Mouse (Mus musculus) embryonic facial prominence, embryonic 13.5 days (tissue): ENCODE data around the gene Rpl27a. TPM values are rescaled to one million over a fixed set of nuclear protein-coding genes. Genes with fewer than 3 reads are reported as not detected.

Experiments
- ATAC-seq: fragments of 200-750 bp; cut with Nextera tagmentation; 2 replicates; pipeline ENCODE4 v1.8.0; 2017; ENCODE audit warnings: low read depth; ENCODE audit not compliant: insufficient number of reproducible peaks, insufficient read depth, low FRiP score, low TSS enrichment
- H3K27ac ChIP-seq: fragments of 300-500 bp; sonication (generic); 2 replicates; pipeline ENCODE4 v1.5.1; 2015; ENCODE audit warnings: moderate library complexity, mild to moderate bottlenecking, inconsistent platforms
- H3K27me3 ChIP-seq: fragments of 300-500 bp; sonication (generic); 2 replicates; pipeline ENCODE4 v1.6.1; 2015; ENCODE audit warnings: mild to moderate bottlenecking, inconsistent platforms
- H3K36me3 ChIP-seq: fragments of 300-500 bp; sonication (generic); 2 replicates; pipeline ENCODE4 v1.6.1; 2015; ENCODE audit warnings: mild to moderate bottlenecking, inconsistent platforms
- H3K4me1 ChIP-seq: fragments of 300-500 bp; sonication (generic); 2 replicates; pipeline ENCODE4 v1.6.1; 2015; ENCODE audit warnings: inconsistent platforms
- H3K4me2 ChIP-seq: fragments of 300-500 bp; sonication (generic); 2 replicates; pipeline ENCODE4 v1.6.1; 2015; ENCODE audit warnings: moderate library complexity, mild to moderate bottlenecking, inconsistent platforms
- H3K4me3 ChIP-seq: fragments of 300-500 bp; sonication (generic); 2 replicates; pipeline ENCODE4 v1.5.1; 2015; ENCODE audit warnings: mild to moderate bottlenecking, inconsistent platforms
- H3K9ac ChIP-seq: fragments of 300-500 bp; sonication (generic); 2 replicates; pipeline ENCODE4 v1.6.1; 2015; ENCODE audit warnings: mild to moderate bottlenecking, inconsistent platforms
- H3K9me3 ChIP-seq: fragments of 300-500 bp; sonication (generic); 2 replicates; pipeline ENCODE4 v1.6.1; 2016; ENCODE audit warnings: inconsistent platforms
- WGBS: fragments of 180-500 bp; shearing (Covaris S2); methylation state at CpG from one replicate; pipeline ENCODE4 v1.1.7; 2015; ENCODE audit warnings: mixed read lengths; 5-methylcytosine and 5-hydroxymethylcytosine counted together
- polyA plus RNA-seq: library from polyadenylated mRNA; unstranded; fragments of >200 nt; fragmentation: Nextera tagmentation; extraction: Ambion mirVana; gene quantifications from 2 replicates; pipeline ENCODE4 v1.2.1, GENCODE M21; 2015

The Rpl27a gene
- 154 and 159 TPM in 2 replicates for polyA plus RNA-seq

DNA sequence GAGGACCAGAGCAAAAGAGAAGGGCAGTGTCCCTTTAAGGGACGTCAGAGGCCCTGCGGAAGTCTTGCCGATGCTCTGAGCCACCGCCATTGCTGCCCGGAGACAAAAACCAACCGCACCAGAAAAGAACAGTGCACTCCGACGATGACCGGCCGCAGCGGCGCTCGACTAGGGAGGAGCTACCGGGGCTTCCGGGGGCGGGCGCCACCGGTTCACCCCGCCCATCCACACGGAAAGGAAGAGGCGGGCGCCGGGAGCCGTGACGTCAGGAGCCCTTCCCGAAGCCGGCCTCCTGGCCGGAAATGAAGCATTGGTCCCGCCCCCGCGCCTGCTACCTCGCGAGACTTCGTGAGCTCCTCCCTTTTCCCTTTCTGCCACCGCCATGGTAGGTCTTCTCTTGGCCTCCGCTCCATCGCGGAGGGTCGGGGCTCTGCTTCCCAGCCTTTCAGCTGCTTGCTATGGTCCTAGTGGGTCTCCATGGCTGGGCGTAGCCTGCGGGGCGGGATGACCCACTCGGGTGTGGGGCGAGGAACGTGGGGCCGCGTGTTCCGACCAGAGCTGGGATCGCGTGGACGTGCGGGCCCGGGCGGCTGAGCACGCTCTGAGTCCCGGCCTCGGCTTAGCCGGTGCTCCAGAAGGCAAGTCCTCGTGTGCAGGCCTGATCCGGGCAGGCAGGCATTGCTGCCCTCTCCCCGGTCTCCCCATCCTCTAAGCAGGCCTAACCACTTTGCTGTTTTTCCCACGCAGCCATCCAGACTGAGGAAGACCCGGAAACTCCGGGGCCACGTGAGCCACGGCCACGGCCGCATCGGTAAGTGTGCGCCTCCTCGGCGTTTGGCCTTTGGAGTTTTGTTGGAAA lies at the start of gene Rpl27a:
Gene Rpl27a, plus strand, starts transcription at position 310 of the 859 bp plus-strand sequence.
- Histone ChIP-seq H3K4me3 (peak within 1 kb of the TSS; percentile 94), H3K27ac (peak within 1 kb of the TSS; percentile 98), H3K4me2 (peak within 1 kb of the TSS; percentile 90), H3K9ac (peak within 1 kb of the TSS; percentile 100), H3K9me3 (no peaks in the 10 kb centered on the region), H3K4me1 (peaks cover 32% of the 10 kb centered on the region), H3K27me3 (no peaks in the 10 kb centered on the region), H3K36me3 (peaks cover 40% of the 10 kb centered on the region)
- peak; percentile 87 for ATAC-seq
- under 1% methylated on average over 72 of the region's 72 CpGs for WGBS

DNA sequence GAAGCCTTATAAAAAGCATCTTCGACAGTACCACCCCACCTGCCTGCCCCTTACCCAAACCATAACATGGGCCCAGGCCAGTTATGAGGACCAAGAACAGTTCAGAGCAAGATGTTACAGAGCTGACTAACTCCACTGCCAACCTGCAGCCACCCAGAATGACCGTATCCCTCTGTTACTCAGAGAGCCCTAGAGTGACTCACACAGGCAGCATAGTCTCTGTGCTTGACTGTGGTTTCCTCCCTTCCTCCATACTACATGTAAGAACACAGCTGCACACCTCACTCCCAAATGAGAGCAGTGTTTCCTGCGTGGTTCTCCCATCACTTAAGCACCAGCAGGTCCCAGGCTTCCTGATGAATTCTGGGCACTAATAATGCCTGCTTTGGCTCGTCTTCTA lies 48.2 kb upstream of the Rpl27a start:
- Histone ChIP-seq H3K27me3 (no peaks in the 10 kb centered on the region), H3K27ac (no peak overlapping the region), H3K4me2 (no peak overlapping the region), H3K4me1 (peaks cover 3% of the 10 kb centered on the region; the same call in 1 of the 2 replicates), H3K36me3 (no peaks in the 10 kb centered on the region), H3K9ac (no peak overlapping the region), H3K4me3 (no peak overlapping the region), H3K9me3 (no peaks in the 10 kb centered on the region)
- WGBS, result 70% methylated on average over 4 of the region's 4 CpGs
- ATAC-seq, result no peak

GRCm38 (mm10) chr7:109477926-109478325 lies 41.0 kb upstream of the Rpl27a start:
- no peak overlapping the region for H3K4me3 ChIP-seq
- H3K36me3 ChIP-seq, result no peaks in the 10 kb centered on the region
- peaks cover 3% of the 10 kb centered on the region; the same call in 1 of the 2 replicates for H3K4me1 ChIP-seq
- H3K9ac ChIP-seq, result no peak overlapping the region
- no peak for ATAC-seq
- no peaks in the 10 kb centered on the region for H3K9me3 ChIP-seq
- no peak overlapping the region for H3K27ac ChIP-seq
- no peaks in the 10 kb centered on the region for H3K27me3 ChIP-seq
- H3K4me2 ChIP-seq, result no peak overlapping the region
- 80% methylated on average over 3 of the region's 3 CpGs for WGBS

DNA sequence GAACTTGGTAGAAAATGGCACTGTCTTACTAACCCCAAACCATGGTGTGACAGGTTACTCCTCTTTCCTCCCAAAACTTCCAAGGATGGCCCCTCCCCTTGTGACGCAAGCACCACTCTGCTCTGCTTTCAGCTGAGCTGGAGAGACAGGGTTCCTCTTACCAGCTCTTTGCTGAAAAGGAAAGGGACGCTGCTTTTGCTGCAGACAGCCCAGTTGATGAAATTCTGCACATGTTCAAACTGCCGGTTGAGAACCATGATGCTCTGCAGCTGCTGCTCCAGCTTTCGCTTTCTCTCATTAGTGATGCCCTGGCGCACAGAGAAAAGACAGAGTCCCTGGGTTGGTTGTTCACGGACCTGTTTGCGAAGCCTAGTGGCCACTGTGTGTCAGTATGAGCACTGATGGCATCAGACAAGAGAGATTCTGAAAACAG lies 38.2 kb upstream of the Rpl27a start:
- ATAC-seq, result no peak
- Histone ChIP-seq H3K4me3 (no peak overlapping the region), H3K36me3 (no peaks in the 10 kb centered on the region), H3K9me3 (no peaks in the 10 kb centered on the region), H3K4me2 (peak overlapping the region; percentile 33), H3K27ac (no peak overlapping the region), H3K9ac (no peak overlapping the region), H3K4me1 (no peaks in the 10 kb centered on the region), H3K27me3 (no peaks in the 10 kb centered on the region)
- 25% methylated on average over 7 of the region's 7 CpGs for WGBS

- ATAC-seq, result no peak
- H3K4me1 ChIP-seq, result no peaks in the 10 kb centered on the region
- 76% methylated on average over 5 of the region's 5 CpGs for WGBS
- no peaks in the 10 kb centered on the region for H3K36me3 ChIP-seq
- H3K4me3 ChIP-seq, result no peak overlapping the region
- no peaks in the 10 kb centered on the region for H3K27me3 ChIP-seq
- no peak overlapping the region for H3K27ac ChIP-seq
- no peak overlapping the region for H3K9ac ChIP-seq
- no peak overlapping the region for H3K4me2 ChIP-seq
- H3K9me3 ChIP-seq, result no peaks in the 10 kb centered on the region
Observed at GRCm38 (mm10) chr7:109484221-109484620, 34.7 kb upstream of the Rpl27a start.

- peak overlapping the region; percentile 14 for H3K4me3 ChIP-seq
- H3K9ac ChIP-seq, result 0 out of 2 replicates have a peak overlapping the region, but pooled peaks have one; percentile 55
Observed at GRCm38 (mm10) chr7:109492616-109493318, 26.2 kb upstream of the Rpl27a start.

DNA sequence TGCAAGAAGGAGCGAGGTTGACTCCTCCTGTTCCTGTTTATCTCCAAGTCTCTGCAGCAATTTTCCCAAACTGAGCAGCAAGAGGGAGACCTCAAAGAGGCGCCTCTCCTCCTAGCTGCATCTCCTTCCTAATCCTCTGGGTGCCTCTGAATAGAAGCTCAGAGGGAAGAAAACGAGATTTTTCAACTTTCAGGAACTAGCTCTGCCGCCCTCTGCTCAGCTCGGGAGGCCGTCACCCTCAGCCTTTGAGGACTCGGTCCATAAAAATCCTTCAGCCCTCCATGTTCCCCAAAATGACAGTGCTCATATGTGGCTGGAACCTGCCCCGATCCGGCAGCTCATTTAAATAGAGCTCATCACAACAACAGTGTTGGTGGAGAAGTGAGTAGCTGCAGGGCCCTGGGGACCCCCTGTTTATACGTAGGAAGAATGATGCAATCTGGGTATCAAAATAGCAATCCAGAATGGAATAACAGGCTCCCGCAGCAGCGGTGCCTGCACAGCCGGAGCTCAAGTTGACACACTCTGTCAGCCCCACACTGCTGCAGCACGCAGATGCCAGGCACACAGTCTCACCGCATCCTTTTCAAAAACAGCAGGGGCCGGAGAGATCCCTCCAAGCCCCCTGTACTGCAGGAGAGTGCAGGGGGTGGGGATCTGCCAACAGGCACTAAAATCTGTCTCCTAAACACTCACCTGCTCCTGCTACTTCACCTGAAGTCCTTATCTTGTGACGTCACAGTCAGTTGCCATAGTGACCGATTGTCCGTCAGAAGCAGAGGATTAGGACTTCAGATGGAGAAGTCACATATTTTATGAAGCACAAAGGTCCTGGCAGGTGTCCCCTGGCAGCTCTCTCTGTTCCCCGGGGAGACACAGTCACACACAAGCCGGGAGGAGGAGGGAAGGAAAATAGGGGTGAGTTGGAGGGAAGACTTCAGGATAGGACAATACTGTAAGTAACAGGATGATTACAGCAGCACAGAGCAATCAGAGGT lies 25.3 kb upstream of the Rpl27a start:
- WGBS, result 8% methylated on average over 21 of the region's 21 CpGs
- peak overlapping the region; percentile 55 for H3K9ac ChIP-seq
- H3K4me3 ChIP-seq, result peak overlapping the region; percentile 14
- peaks cover 10% of the 10 kb centered on the region for H3K4me1 ChIP-seq
- H3K4me2 ChIP-seq, result peak overlapping the region; percentile 53
- no peak overlapping the region for H3K27ac ChIP-seq
- peak; percentile 37; the same call in 1 of the 2 replicates for ATAC-seq
- peaks cover 24% of the 10 kb centered on the region for H3K27me3 ChIP-seq
- H3K36me3 ChIP-seq, result no peaks in the 10 kb centered on the region
- H3K9me3 ChIP-seq, result no peaks in the 10 kb centered on the region

More at GRCm38 (mm10) chr7:109492616-109493318, 26.2 kb upstream of the Rpl27a start:
- ATAC-seq, result no peak
- Histone ChIP-seq H3K9me3 (no peaks in the 10 kb centered on the region), H3K27ac (no peak overlapping the region), H3K36me3 (no peaks in the 10 kb centered on the region), H3K4me2 (peak overlapping the region; percentile 53), H3K4me1 (peaks cover 10% of the 10 kb centered on the region), H3K27me3 (peaks cover 24% of the 10 kb centered on the region)
- WGBS, result 45% methylated on average over 18 of the region's 18 CpGs

DNA sequence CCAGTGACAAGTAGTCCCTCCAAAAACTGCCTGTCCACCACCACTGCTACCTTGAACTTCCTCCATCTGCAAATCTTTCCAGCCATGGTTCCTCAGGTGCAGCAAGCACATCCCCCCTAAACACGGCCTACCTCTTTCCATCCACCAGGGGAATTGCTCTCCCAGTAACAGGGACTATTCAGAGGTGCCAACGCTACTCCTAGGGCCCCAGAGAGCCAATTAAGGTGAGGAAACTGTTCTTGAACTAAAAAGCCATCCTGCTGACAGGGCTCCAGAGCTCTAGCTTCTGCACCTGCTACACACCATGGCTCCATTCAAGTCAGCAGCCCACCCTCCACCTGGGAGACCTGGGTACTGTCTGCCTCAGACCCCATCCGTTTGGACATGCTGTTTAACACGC lies 21.4 kb upstream of the Rpl27a start:
- Histone ChIP-seq H3K27ac (no peak overlapping the region), H3K4me1 (peaks cover 10% of the 10 kb centered on the region), H3K9me3 (no peaks in the 10 kb centered on the region), H3K4me2 (no peak overlapping the region), H3K9ac (no peak overlapping the region), H3K4me3 (no peak overlapping the region), H3K36me3 (no peaks in the 10 kb centered on the region), H3K27me3 (peaks cover 20% of the 10 kb centered on the region)
- no peak for ATAC-seq
- WGBS, result 57% methylated on average over 4 of the region's 4 CpGs

DNA sequence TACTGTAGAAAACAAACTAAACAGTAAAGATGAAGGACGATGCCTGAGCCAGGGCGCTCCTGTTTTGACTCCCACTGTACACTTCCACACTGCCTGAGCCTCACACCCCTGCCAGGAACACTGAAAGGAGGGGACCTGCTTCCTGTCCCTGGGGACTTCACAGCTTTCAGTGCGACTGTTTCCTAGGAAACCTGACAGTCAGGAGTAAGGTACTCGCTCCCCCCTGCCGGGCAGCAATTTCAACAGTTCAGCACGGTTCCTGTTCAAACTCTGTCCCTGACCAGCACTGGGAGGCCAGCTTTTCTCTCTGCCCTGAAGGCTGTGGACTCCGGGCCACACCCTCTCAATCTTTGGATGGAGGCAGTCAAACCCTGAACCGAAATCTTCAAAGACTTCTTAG lies 11.8 kb upstream of the Rpl27a start:
- no peak overlapping the region for H3K9ac ChIP-seq
- no peaks in the 10 kb centered on the region for H3K36me3 ChIP-seq
- no peaks in the 10 kb centered on the region for H3K4me1 ChIP-seq
- H3K4me3 ChIP-seq, result no peak overlapping the region
- 0 out of 2 replicates have a peak, but pooled peaks cover 5% of the 10 kb centered on the region for H3K27me3 ChIP-seq
- H3K9me3 ChIP-seq, result no peaks in the 10 kb centered on the region
- 6% methylated on average over 8 of the region's 8 CpGs for WGBS
- ATAC-seq, result no peak
- H3K27ac ChIP-seq, result no peak overlapping the region
- H3K4me2 ChIP-seq, result no peak overlapping the region

GRCm38 (mm10) chr7:109507572-109507971 lies 11.4 kb upstream of the Rpl27a start:
- no peaks in the 10 kb centered on the region for H3K4me1 ChIP-seq
- H3K4me3 ChIP-seq, result no peak overlapping the region
- no peak overlapping the region for H3K27ac ChIP-seq
- ATAC-seq, result no peak
- no peak overlapping the region for H3K4me2 ChIP-seq
- H3K9ac ChIP-seq, result no peak overlapping the region
- H3K27me3 ChIP-seq, result 0 out of 2 replicates have a peak, but pooled peaks cover 5% of the 10 kb centered on the region
- 32% methylated on average over 9 of the region's 9 CpGs for WGBS
- H3K36me3 ChIP-seq, result no peaks in the 10 kb centered on the region
- H3K9me3 ChIP-seq, result no peaks in the 10 kb centered on the region

- no peaks in the 10 kb centered on the region for H3K4me1 ChIP-seq
- WGBS, result 86% methylated on average over 4 of the region's 4 CpGs
- no peaks in the 10 kb centered on the region for H3K36me3 ChIP-seq
- 0 out of 2 replicates have a peak, but pooled peaks cover 5% of the 10 kb centered on the region for H3K27me3 ChIP-seq
- no peak within 1 kb of the TSS for H3K4me3 ChIP-seq
- no peak within 1 kb of the TSS for H3K4me2 ChIP-seq
- no peak within 1 kb of the TSS for H3K9ac ChIP-seq
- no peak within 1 kb of the TSS for H3K27ac ChIP-seq
- H3K9me3 ChIP-seq, result no peaks in the 10 kb centered on the region
- ATAC-seq, result no peak
Observed at GRCm38 (mm10) chr7:109508034-109508433, 10.9 kb upstream of the Rpl27a start, which contains the start of gene Trim66. Gene Trim66 (minus strand): TSS chr7:109508134.
